Mouse (Mus musculus): Measurements from ENCODE around the gene Akirin1. TPM values are rescaled to one million over a fixed set of nuclear protein-coding genes. Genes with fewer than 3 reads are reported as not detected.

Gene Akirin1
- polyA plus RNA-seq, 1 experiment from 2014 or later, result 96.0 TPM

- no peak overlapping the region for H3K4me3 ChIP-seq (replicated peaks; ENCODE audit: low read depth, low read length)
- H3K27ac ChIP-seq (replicated peaks; ENCODE audit: low read depth, low read length), result no peak overlapping the region
- H3K9me3 ChIP-seq (ENCODE audit: control insufficient read depth, low read length), result no peaks in the 10 kb centered on the region
- peaks cover 79% of the 10 kb centered on the region for H3K36me3 ChIP-seq (ENCODE audit: control insufficient read depth, insufficient read depth, low read length)
- DNase-seq (no peak), ATAC-seq (ENCODE audit: low FRiP score, low TSS enrichment) (no peak)
- 97% methylated on average over 4 of the region's 4 CpGs for WGBS
- no peak overlapping the region for H3K4me2 ChIP-seq (ENCODE audit: low read length)
- H3K27me3 ChIP-seq (ENCODE audit: control insufficient read depth, insufficient read depth, low read length), result no peaks in the 10 kb centered on the region
- H3K4me1 ChIP-seq (ENCODE audit: control insufficient read depth, insufficient read depth, low read length), result no peaks in the 10 kb centered on the region
- no peak overlapping the region for H3K9ac ChIP-seq (replicated peaks; ENCODE audit: low read length)
Measured at GRCm38 (mm10) chr4:123738708-123739107, 11.4 kb downstream of the Akirin1 start.

- no peak for DNase-seq
- Histone ChIP-seq H3K27me3 (ENCODE audit: control insufficient read depth, insufficient read depth, low read length) (no peaks in the 10 kb centered on the region), H3K9me3 (ENCODE audit: control insufficient read depth, low read length) (no peaks in the 10 kb centered on the region), H3K4me1 (ENCODE audit: control insufficient read depth, insufficient read depth, low read length) (no peaks in the 10 kb centered on the region), H3K4me3 (replicated peaks; ENCODE audit: low read depth, low read length) (no peak overlapping the region), H3K36me3 (ENCODE audit: control insufficient read depth, insufficient read depth, low read length) (peaks cover 54% of the 10 kb centered on the region), H3K27ac (replicated peaks; ENCODE audit: low read depth, low read length) (no peak overlapping the region), H3K4me2 (ENCODE audit: low read length) (no peak overlapping the region), H3K9ac (replicated peaks; ENCODE audit: low read length) (no peak overlapping the region)
- WGBS, result 95% methylated on average over 9 of the region's 9 CpGs
- no peak for ATAC-seq (ENCODE audit: low FRiP score, low TSS enrichment)
Measured at GRCm38 (mm10) chr4:123733532-123733931, 16.6 kb downstream of the Akirin1 start.

GRCm38 (mm10) chr4:123732921-123733320, 17.2 kb downstream of the Akirin1 start:
- Histone ChIP-seq H3K4me3 (replicated peaks; ENCODE audit: low read depth, low read length) (no peak overlapping the region), H3K27me3 (ENCODE audit: control insufficient read depth, insufficient read depth, low read length) (no peaks in the 10 kb centered on the region), H3K9me3 (ENCODE audit: control insufficient read depth, low read length) (no peaks in the 10 kb centered on the region), H3K4me1 (ENCODE audit: control insufficient read depth, insufficient read depth, low read length) (no peaks in the 10 kb centered on the region), H3K27ac (replicated peaks; ENCODE audit: low read depth, low read length) (no peak overlapping the region), H3K36me3 (ENCODE audit: control insufficient read depth, insufficient read depth, low read length) (peaks cover 47% of the 10 kb centered on the region), H3K9ac (replicated peaks; ENCODE audit: low read length) (no peak overlapping the region), H3K4me2 (ENCODE audit: low read length) (no peak overlapping the region)
- WGBS, result 92% methylated on average over 2 of the region's 2 CpGs
- ATAC-seq (ENCODE audit: low FRiP score, low TSS enrichment) (no peak), DNase-seq (no peak)

GRCm38 (mm10) chr4:123732163-123732910, 17.8 kb downstream of the Akirin1 start:
- no peak for ATAC-seq (ENCODE audit: low FRiP score, low TSS enrichment)

GRCm38 (mm10) chr4:123721761-123722160, 28.4 kb downstream of the Akirin1 start:
- 0 out of 2 replicates have a peak, but pooled peaks cover 5% of the 10 kb centered on the region for H3K4me1 ChIP-seq (ENCODE audit: control insufficient read depth, insufficient read depth, low read length)
- no peak overlapping the region for H3K4me3 ChIP-seq (replicated peaks; ENCODE audit: low read depth, low read length)
- no peaks in the 10 kb centered on the region for H3K9me3 ChIP-seq (ENCODE audit: control insufficient read depth, low read length)
- H3K27ac ChIP-seq (replicated peaks; ENCODE audit: low read depth, low read length), result no peak overlapping the region
- no peaks in the 10 kb centered on the region for H3K27me3 ChIP-seq (ENCODE audit: control insufficient read depth, insufficient read depth, low read length)
- ATAC-seq (ENCODE audit: low FRiP score, low TSS enrichment) (no peak), DNase-seq (no peak)
- WGBS, result 87% methylated on average over 4 of the region's 4 CpGs
- H3K9ac ChIP-seq (replicated peaks; ENCODE audit: low read length), result no peak overlapping the region
- no peak overlapping the region for H3K4me2 ChIP-seq (ENCODE audit: low read length)
- H3K36me3 ChIP-seq (ENCODE audit: control insufficient read depth, insufficient read depth, low read length), result no peaks in the 10 kb centered on the region

More at GRCm38 (mm10) chr4:123732163-123732910, 17.8 kb downstream of the Akirin1 start:
- DNase-seq, result no peak
- WGBS, result 96% methylated on average over 4 of the region's 4 CpGs
- no peaks in the 10 kb centered on the region for H3K27me3 ChIP-seq (ENCODE audit: control insufficient read depth, insufficient read depth, low read length)
- no peak overlapping the region for H3K9ac ChIP-seq (replicated peaks; ENCODE audit: low read length)
- no peak overlapping the region for H3K27ac ChIP-seq (replicated peaks; ENCODE audit: low read depth, low read length)
- H3K36me3 ChIP-seq (ENCODE audit: control insufficient read depth, insufficient read depth, low read length), result peaks cover 42% of the 10 kb centered on the region
- H3K4me1 ChIP-seq (ENCODE audit: control insufficient read depth, insufficient read depth, low read length), result no peaks in the 10 kb centered on the region
- no peak overlapping the region for H3K4me2 ChIP-seq (ENCODE audit: low read length)
- no peak overlapping the region for H3K4me3 ChIP-seq (replicated peaks; ENCODE audit: low read depth, low read length)
- H3K9me3 ChIP-seq (ENCODE audit: control insufficient read depth, low read length), result no peaks in the 10 kb centered on the region

- DNase-seq, result no peak
- 31% methylated on average over 7 of the region's 7 CpGs for WGBS
Measured at GRCm38 (mm10) chr4:123718434-123718780, 31.7 kb downstream of the Akirin1 start.

GRCm38 (mm10) chr4:123717574-123718433, 32.3 kb downstream of the Akirin1 start, which contains the start of gene Ndufs5:
Gene Ndufs5 (minus strand): TSS chr4:123718202.
- Histone ChIP-seq H3K27me3 (ENCODE audit: control insufficient read depth, insufficient read depth, low read length) (no peaks in the 10 kb centered on the region), H3K4me3 (replicated peaks; ENCODE audit: low read depth, low read length) (peak within 1 kb of the TSS; percentile 79), H3K4me1 (ENCODE audit: control insufficient read depth, insufficient read depth, low read length) (0 out of 2 replicates have a peak, but pooled peaks cover 5% of the 10 kb centered on the region), H3K36me3 (ENCODE audit: control insufficient read depth, insufficient read depth, low read length) (peaks cover 21% of the 10 kb centered on the region), H3K4me2 (ENCODE audit: low read length) (peak within 1 kb of the TSS; percentile 72), H3K27ac (replicated peaks; ENCODE audit: low read depth, low read length) (peak within 1 kb of the TSS; percentile 67), H3K9me3 (ENCODE audit: control insufficient read depth, low read length) (no peaks in the 10 kb centered on the region), H3K9ac (replicated peaks; ENCODE audit: low read length) (peak within 1 kb of the TSS; percentile 82)
- ATAC-seq (ENCODE audit: low FRiP score, low TSS enrichment) (peak; percentile 90), DNase-seq (peak; percentile 98)
- under 1% methylated on average over 40 of the region's 40 CpGs for WGBS

More at GRCm38 (mm10) chr4:123718434-123718780, 31.7 kb downstream of the Akirin1 start:
- H3K27me3 ChIP-seq (ENCODE audit: control insufficient read depth, insufficient read depth, low read length), result no peaks in the 10 kb centered on the region
- H3K4me3 ChIP-seq (replicated peaks; ENCODE audit: low read depth, low read length), result peak overlapping the region; percentile 79
- peaks cover 18% of the 10 kb centered on the region for H3K36me3 ChIP-seq (ENCODE audit: control insufficient read depth, insufficient read depth, low read length)
- ATAC-seq (ENCODE audit: low FRiP score, low TSS enrichment), result 0 out of 2 replicates have a peak, but pooled peaks have one; percentile 2
- H3K4me1 ChIP-seq (ENCODE audit: control insufficient read depth, insufficient read depth, low read length), result 0 out of 2 replicates have a peak, but pooled peaks cover 5% of the 10 kb centered on the region
- H3K9me3 ChIP-seq (ENCODE audit: control insufficient read depth, low read length), result no peaks in the 10 kb centered on the region
- H3K27ac ChIP-seq (replicated peaks; ENCODE audit: low read depth, low read length), result peak overlapping the region; percentile 55; the same call in 1 of the 2 replicates
- peak overlapping the region; percentile 47; the same call in 1 of the 2 replicates for H3K9ac ChIP-seq (replicated peaks; ENCODE audit: low read length)
- peak overlapping the region; percentile 72 for H3K4me2 ChIP-seq (ENCODE audit: low read length)

- DNase-seq (no peak), ATAC-seq (ENCODE audit: low FRiP score, low TSS enrichment) (no peak)
- Histone ChIP-seq H3K36me3 (ENCODE audit: control insufficient read depth, insufficient read depth, low read length) (peaks cover 28% of the 10 kb centered on the region), H3K4me1 (ENCODE audit: control insufficient read depth, insufficient read depth, low read length) (0 out of 2 replicates have a peak, but pooled peaks cover 4% of the 10 kb centered on the region), H3K4me3 (replicated peaks; ENCODE audit: low read depth, low read length) (no peak overlapping the region), H3K9me3 (ENCODE audit: control insufficient read depth, low read length) (no peaks in the 10 kb centered on the region), H3K27ac (replicated peaks; ENCODE audit: low read depth, low read length) (no peak overlapping the region), H3K4me2 (ENCODE audit: low read length) (no peak overlapping the region), H3K9ac (replicated peaks; ENCODE audit: low read length) (no peak overlapping the region), H3K27me3 (ENCODE audit: control insufficient read depth, insufficient read depth, low read length) (no peaks in the 10 kb centered on the region)
- 90% methylated on average over 1 of the region's 3 CpGs for WGBS
Measured at GRCm38 (mm10) chr4:123712431-123712830, 37.7 kb downstream of the Akirin1 start.

Measured in midbrain, embryonic 14.5 days (tissue).